Mouse (Mus musculus): ENCODE measurements around the gene Meltf.

Meltf gene

DNA sequence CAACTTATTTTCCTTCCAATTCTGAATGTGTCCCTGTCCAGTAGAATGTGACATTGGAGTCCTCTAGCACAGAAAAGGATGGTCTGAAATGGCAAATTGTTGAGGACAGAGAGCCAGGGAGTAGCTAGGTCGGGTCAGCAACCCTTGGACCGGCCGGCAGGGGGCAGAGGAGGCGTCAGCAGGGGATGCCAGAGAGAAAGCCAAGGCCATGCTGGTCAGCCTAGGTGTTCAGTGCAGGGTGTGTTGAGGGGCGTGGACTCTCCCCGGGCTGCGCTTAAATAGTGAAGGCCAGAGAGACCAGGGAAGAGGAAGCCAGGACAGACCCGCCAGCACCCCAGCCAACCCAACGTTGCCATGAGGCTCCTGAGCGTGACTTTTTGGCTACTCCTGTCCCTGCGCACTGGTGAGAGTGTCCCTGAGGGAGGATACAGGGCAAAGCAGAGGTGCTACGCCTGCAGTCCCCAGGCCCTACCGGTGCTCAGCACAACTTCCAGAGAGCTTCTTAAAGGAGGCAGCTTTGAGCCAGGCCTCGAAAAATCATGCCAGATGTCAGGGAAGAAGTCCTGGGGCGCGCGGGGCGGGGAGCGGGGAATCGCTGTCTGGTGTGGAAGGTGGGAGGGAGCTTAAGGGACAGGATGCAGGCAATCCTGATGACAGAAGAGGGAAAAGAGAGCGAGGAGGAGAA is at the start of gene Meltf:
Gene Meltf (plus strand): TSS at position 238 of the 685 bp plus-strand sequence.
- peak; percentile 77 to 92 for DNase-seq (ENCODE audit: inconsistent age in 2 of 2, low spot score in 1 of 2)

DNA sequence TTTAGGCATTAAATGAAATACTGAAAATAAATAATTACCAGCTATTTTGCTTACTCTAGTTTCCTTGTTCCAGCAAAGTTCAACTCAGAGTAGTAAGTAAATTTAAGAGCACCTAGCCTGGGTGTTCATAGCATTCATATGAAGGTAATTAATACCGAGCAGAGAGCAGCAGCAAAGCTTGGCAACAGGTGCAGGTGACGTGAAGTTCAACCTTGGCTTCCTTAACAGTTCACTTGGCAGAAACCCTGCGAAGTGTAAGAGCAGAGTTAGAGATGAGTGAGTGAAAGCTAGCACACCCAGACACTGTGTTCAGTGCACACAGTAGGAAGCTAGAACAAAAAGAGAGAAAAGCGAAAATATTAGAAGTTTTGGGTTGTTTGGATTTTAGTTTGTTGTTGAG is 47.9 kb upstream of the Meltf start:
- no peak for DNase-seq (ENCODE audit: inconsistent age in 2 of 2, low spot score in 1 of 2)

DNA sequence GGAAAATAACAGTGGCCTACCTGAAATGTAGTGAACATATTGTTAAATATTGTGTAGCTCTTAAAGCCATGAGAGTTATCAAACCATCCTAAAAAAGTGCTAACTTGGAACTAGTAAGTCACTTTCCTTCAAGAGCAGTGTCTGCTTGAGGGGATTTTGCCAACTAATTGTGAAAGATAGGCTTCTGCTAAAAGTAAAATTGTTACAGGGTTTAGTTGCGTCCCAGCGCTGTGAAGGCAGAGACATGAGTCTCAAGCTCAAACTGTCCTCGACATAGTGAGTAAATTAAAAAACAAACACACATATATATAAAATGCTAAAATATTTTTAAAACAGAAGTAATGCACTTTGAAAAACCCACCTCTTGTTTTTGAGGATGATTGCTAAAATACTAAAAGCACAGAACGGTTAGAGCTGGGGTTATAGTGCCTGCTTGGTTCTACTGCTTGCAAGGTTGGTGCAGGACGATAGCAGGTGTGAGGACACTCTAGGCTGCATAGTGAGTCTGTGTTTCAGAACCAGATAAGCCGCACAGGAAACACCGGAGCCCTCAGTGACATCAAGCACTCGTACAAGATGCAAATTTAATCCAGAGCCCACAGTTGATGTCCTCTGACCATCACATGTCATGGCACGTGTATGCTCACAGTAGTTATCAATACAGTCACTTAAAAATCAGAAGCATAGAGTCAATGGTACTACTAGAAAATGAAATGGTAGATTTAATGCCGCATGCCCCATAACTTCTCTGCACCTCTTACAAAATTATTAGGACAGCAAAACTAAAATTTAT is 45.8 kb upstream of the Meltf start:
- DNase-seq (ENCODE audit: inconsistent age in 2 of 2, low spot score in 1 of 2) = no peak

DNA sequence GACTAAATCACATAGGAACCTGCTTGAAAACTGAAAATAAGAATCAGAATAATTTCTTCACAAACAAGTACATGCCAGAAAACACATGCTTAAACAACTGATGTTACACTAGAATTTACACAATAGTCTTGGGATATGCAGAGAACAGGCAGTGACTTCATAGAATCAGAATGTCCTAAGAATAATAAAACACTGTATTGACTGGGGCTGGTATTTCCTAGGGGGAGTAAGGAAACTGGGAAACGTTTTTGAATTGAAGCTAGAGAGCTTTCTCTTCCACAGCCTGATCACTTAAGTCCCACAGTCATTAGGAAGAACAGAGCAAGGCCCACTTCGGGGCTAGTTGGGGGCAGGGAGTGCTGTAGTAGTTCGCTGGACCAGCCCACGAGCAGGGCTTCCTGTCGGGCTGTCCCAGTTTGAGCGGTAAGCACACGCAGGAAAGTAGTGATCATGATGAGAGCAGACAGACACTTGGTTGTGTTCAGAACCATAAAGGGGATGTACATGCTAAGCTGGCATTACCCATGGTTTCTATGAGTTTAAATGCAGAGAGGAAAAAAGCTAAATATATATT is 44.5 kb upstream of the Meltf start:
- DNase-seq (ENCODE audit: inconsistent age in 2 of 2, low spot score in 1 of 2) = no peak

DNA sequence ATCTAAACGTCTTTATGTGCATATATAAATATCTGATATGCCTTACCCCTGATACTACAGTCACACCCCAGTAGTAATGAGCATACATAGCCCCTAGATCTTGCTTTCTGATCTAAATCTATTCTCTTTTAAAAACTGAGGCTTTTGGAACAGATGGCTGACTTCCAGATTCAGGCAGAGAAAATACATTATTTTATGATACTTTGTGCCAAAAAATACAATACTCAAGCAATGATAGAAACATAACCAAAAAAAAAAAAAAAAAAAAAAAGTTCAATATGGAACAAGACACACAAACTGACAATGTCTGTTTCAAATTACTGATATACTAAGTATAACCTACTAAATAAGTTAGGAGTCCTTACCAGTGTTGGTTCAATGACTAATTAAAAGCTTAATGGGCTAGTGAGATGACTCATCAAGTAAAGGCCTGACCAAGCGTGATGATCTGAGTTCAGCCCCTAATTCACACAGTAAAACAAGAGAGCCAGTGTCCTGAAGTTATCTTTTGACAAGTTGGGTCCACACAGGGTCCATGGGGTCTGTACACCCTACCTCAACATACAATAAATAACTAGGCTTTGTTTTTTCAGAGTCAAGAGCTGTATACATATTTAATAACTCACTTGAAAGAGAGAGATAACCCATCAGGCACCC is 43.8 kb upstream of the Meltf start:
- peak in 1 of 2 experiments; percentile 31 for DNase-seq (ENCODE audit: inconsistent age in 2 of 2, low spot score in 1 of 2)

DNA sequence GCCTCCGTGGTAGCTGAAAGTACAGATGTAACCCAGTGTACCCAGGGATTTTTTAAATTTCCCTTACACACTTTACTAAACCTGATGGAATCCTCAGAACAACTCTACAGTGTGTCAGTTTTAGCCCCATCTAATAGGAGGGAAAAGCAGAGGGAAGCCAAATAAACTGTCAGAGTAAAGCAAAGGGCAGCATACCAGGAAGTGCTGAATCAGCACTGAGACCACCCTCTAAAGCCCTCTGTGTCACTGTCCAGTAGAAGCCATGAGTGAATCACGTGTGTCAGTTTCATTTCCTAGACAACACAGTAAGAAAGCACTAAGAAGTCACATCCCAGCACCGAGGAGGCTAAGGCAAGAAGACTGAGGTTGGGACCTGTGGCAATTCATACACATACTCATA is 41.2 kb upstream of the Meltf start:
- DNase-seq (ENCODE audit: inconsistent age in 2 of 2, low spot score in 1 of 2) = no peak

DNA sequence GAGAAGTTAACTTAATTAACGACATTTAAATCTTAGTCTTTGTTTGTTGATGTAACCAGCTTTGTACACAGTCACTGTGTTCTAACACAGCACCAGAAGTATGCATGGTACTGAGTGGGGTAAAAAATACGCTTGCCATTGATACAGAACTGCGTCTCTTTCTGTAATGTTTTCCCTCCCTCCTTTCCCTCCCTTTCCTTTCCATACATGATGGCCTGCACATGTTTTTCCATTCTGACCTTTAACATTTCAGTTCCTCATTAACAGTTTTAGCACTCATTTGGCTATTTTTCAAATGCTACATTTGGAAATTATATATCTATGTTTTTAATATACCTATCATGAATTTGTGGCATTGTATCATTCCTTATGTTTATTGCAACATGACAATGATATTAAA is 34.4 kb upstream of the Meltf start:
- no peak for DNase-seq (ENCODE audit: inconsistent age in 2 of 2, low spot score in 1 of 2)

DNA sequence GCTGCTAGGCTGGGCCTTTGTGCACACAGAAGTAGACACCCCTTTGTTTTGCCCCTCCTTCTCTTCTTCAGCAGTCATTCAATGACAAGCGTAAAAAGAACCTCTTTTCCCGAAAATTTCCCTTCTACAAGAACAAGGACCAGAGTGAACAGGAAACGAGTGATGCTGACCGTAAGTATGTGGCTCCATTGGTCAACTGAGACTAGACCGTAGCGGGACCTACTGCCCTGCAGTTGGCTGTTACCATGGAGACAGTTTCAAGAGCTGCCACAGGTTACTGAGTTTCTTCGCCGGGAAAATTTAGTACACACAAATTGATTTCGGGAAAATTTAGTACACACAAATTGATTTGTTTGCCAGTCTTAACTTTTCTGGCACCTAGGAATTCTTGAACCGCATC is 31.8 kb upstream of the Meltf start:
- no peak for DNase-seq (ENCODE audit: inconsistent age in 2 of 2, low spot score in 1 of 2)

DNA sequence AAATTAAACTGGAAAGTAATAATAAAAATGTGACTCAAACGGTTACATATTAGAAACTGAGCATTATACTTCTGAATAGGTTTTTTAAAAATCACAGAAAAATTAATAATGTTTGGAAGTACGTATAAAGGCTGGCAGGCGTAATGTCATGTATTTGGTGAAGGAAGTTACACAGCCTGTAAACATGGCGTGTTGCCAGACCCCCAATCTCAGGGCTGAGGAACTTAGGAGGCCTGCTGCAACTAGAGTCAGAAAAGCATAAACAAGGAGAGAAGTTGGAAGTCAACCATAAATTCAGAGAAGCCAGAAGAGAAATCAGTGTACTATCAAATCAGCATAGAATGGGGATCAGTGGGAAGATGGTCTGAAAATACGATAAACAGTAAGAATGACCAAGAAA is 14.7 kb upstream of the Meltf start:
- no peak for DNase-seq (ENCODE audit: inconsistent age in 2 of 2, low spot score in 1 of 2)

DNA sequence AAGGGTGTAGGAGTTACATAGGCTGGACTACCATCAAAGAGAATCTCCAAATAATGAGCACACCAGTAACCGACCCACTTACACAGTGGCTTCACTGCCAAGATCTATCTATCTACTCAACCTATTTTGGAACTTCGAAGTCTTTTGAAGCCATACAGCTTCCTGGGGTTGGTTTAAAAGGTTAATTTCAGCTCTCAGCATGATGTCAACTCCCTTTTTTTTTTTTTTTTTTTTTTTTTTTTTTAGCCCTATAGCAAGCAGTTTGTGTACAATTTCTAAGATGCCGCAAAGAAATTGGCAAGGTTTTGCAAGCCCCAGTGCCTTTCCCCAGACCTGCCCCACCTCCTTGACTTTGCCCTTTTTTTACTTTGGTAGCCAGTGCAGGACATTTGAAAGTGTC is 13.4 kb upstream of the Meltf start:
- no peak for DNase-seq (ENCODE audit: inconsistent age in 2 of 2, low spot score in 1 of 2)

DNA sequence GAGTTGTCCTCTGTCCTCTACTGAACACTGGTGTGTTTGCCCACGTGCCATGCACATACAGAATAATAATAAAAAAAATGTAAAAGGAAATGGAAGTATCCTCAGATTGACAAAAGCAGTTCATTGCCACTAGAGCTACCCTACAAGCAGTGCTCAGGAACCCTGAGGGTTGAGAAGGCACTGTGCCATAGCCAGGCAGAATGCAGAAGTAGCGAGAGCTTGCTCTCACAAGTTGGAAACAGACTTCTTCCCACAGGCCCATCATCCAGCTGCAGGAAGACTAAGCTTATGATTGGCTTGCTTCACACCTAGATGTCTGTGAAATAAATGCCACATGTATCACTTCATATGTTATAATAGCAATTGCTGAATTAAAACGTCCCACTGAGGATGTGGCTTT is 11.7 kb upstream of the Meltf start:
- DNase-seq (ENCODE audit: inconsistent age in 2 of 2, low spot score in 1 of 2) = no peak

DNA sequence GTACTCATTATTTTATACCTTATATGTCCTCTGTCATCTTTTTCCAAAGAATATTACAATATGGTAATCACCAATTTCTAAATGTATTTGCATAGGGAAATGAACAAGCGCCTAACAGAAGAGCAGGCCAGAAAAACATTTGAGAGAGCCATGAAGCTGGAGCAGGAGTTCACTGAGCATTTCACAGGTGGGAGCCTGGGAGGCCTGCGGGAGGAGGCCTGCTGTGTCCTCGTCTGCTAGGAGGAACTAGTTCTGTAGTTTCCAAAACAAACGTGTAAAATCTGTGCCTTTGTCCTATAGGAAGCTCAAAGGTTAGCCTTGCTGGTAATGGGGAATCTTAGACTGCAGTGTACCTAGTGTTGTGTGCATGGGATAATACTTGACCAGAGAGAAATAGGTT is 10.9 kb upstream of the Meltf start:
- DNase-seq (ENCODE audit: inconsistent age in 2 of 2, low spot score in 1 of 2) = no peak

DNA sequence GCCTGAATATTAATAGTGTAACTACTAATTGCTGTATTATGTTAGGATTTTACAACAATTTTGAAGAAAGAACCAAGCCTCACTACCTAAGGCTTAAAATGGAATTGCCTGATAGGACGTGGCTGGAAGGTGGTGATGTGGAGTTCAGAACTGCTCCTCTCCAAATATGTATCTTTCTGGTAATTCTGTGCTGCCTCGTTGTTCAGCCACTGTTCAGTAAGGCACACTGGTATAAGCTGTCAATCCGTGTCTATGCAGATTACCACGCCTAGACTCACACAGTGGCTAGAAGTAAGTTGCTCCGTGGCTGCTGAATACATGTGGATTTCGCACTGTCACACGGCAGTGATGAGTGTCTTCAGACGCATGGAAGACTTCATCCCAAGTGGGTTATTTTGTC is 4.9 kb upstream of the Meltf start:
- no peak for DNase-seq (ENCODE audit: inconsistent age in 2 of 2, low spot score in 1 of 2)

DNA sequence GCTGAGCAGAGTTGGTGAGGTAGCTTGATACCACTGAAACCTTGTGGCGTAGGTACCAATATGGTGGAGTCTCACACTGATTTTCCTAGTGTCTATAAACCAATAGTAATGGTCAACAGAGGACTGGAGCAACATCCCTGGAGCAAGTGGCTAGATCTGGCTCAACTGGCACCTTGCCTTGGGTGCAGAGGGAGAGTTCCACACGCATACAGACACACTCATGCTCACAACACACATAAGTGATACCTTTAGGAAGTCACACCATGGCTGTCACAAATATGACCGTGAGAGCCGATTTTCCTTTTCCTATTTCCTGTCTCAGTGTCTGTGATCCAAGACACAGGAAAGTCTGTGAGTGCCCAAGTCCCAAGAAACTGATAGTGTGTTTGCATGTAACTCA is 3.2 kb upstream of the Meltf start:
- DNase-seq (ENCODE audit: inconsistent age in 2 of 2, low spot score in 1 of 2) = no peak

DNA sequence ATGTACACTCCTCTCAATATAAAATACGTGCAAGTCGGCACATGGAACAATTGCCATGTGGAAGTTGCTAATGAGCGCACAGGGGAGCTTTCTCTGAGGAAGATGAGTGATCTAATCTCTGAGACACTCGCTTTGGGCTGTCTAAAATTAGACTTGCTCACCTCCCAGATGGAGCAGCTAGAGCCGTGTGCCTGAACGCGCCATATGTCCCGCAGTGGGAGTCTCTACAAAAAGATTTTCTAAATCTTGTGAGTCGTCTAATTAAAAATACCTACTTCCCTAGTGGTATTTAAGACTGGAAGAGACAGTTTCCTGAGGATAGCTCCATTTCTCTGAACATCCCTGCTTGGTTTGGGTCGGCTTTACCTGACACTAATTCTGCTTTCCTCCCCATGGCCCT is 2.2 kb upstream of the Meltf start:
- no peak for DNase-seq (ENCODE audit: inconsistent age in 2 of 2, low spot score in 1 of 2)

DNA sequence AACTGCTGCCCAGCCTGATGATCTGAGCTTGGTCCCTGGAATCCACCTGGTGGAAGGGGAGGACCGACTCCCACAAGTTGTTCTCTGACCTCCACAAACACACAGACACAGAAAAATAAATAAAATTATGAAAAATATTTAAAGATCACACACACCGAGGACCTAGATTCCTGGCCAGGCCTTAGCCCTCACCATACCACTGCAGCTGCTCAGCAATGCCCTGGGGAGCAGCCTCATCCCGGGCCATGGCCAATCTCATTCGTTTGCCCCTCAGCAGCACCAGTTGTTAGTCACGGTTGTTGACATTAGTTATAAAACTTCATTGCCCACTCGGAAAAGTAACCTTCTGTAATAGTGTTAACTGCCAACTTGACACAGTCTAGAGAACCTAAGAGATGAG is 558 bp upstream of the Meltf start:
- DNase-seq (ENCODE audit: inconsistent age in 2 of 2, low spot score in 1 of 2) = no peak

DNA sequence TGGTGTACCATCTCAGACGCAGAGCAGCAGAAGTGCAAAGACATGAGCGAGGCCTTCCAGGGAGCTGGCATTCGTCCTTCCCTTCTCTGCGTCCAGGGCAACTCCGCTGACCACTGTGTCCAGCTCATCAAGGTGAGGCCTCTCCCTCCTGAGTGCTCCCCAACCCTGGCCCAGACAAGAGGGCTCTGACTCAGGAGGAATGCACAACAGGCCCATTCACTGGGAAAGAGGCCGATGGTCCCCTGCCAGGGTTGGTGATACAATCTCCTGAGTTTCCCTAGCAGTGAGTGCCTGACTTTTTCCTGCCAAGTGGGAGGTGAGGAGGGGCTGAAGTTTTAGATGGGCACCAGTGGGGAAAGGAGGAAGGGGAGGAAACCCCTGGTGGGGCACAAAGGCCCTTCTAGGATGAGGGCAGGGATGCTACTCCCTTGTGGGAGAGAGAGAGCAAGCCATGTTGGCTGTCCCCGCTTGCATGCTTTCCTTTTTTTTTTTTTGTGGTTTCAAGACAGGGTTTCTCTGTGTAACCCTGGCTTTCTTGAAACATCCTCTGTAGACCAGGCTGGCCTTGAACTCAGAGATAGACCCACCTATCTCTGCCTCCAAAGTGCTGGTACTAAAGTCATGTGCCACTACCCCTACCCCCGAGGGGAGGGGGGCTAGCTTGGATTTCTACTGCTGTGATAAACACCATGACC is 1.7 kb downstream of the Meltf start:
- DNase-seq (ENCODE audit: inconsistent age in 2 of 2, low spot score in 1 of 2) = no peak

DNA sequence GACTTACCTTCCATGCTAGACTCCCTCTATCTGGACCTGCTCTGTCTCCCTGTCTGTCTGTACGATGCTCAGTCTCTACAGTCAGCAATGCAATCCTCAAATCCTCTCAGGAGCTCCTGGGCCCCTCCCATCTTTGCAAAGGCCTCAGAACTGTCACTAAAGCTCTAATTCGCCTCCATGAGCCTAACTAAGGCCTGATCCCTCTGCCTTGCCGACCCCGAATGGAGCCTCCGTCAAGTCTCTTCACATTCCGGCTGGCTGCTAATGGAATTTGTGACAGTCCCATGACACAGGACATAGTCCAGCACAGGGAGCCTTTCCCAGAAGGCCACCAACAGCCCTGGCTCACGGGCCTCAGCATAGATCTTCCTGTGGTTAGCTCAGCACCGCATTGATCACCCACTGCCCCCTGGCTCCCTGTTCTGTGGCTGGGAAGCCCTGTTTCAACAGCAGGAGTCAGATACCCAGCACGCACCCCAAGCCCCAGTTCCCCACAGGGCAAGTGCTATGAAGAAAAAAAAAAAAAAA is 3.8 kb downstream of the Meltf start:
- DNase-seq (ENCODE audit: inconsistent age in 2 of 2, low spot score in 1 of 2) = no peak

DNA sequence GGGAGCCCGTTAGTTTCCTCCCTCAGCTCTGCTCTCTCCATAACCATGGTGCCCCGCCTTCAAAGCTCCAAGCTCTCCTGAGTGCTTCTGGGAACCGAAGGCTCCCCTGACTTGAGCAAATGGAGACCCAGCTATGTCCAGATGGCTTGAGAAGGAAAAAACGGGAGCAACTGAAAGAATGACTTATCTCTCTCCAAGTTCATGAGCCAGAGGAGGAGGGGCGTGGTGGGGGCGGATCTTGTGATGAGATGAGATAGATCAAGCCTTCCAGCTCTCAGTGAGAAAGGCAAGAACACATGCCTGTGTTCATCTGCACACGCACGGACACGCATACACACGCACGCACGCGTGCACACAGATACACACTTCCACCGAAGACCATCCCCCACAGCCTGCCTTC is 4.7 kb downstream of the Meltf start:
- no peak for DNase-seq (ENCODE audit: inconsistent age in 2 of 2, low spot score in 1 of 2)

DNA sequence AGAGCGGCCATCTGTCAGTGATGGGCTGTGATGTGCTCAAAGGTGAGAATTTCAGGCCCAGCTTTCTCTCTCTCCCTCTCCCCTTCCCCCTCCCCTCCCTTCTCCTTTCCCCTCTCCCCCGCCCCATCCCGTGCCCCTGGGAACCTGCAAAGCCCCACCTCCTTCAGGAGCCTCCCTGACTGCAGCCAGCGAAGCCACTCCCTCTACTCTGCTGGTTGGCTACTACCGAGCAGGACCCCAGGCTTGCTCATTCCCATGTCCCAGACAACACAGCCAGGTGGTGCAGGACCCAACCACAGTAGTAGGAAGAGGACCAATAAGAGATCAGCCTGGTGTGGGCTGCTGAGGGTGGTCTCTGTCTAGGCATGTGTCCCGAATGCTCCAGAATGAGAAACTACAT is 5.3 kb downstream of the Meltf start:
- DNase-seq (ENCODE audit: inconsistent age in 2 of 2, low spot score in 1 of 2) = no peak

DNA sequence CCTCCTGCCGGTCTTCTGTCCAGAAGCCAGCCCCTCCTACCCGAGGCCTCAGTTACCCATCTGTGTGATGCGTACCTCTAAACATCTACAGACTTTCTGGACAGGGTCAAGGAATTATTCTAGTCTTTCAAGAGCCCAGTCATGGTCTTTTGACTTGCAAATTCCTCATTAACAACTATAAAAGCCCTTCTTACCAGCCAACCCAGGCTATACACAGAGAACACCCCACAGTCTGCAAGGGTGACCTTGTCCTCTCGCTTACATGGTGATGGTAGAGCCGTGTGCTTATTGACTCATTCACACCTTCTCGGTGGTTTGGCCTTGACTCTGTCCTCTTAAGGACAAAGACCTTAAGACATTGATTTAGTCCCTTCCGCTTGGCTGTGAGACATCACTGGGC is 12.3 kb downstream of the Meltf start:
- DNase-seq (ENCODE audit: inconsistent age in 2 of 2, low spot score in 1 of 2) = no peak

All from adrenal gland, adult (tissue).